Mouse (Mus musculus): Measurements from ENCODE around the gene Fam131c. TPM values are rescaled to one million over a fixed set of nuclear protein-coding genes. Genes with fewer than 3 reads are reported as not detected.

Gene Fam131c
- total and polyA plus RNA-seq, 2 experiments from 2014 or later = 0.20 TPM; not detected in 1

- Histone ChIP-seq H3K4me3 (ENCODE audit: low read depth, low read length) (no peak overlapping the region), H3K27ac (ENCODE audit: low read depth) (no peak overlapping the region), H3K9me3 (replicated peaks; ENCODE audit: control insufficient read depth, low read length) (no peaks in the 10 kb centered on the region), H3K4me2 (ENCODE audit: low read depth, low read length) (no peak overlapping the region), H3K36me3 (replicated peaks; ENCODE audit: control insufficient read depth, insufficient read depth, low read length) (no peaks in the 10 kb centered on the region), H3K4me1 (ENCODE audit: control insufficient read depth, insufficient read depth) (peaks cover 4% of the 10 kb centered on the region; the same call in 1 of the 2 replicates), H3K27me3 (ENCODE audit: control insufficient read depth, insufficient read depth, low read length) (peaks cover 28% of the 10 kb centered on the region), H3K9ac (replicated peaks; ENCODE audit: low read depth, low read length) (no peak overlapping the region)
- WGBS = 18% methylated on average over 5 of the region's 5 CpGs
- ATAC-seq (ENCODE audit: insufficient read depth, low read depth) = no peak
- TF ChIP-seq CTCF (IDR thresholded peaks at IDR 0.05; ENCODE audit: low read depth) (peak; percentile 84), EP300 (IDR thresholded peaks at IDR 0.05; ENCODE audit: low read depth) (no peak)
- DNase-seq (ENCODE audit: low spot score) = peak; percentile 74
Measured at GRCm38 (mm10) chr4:141387093-141387784, 19.2 kb downstream of the Fam131c start.

- H3K27ac ChIP-seq (ENCODE audit: low read depth) = no peak overlapping the region
- WGBS = 56% methylated on average over 5 of the region's 5 CpGs
- ATAC-seq (ENCODE audit: insufficient read depth, low read depth) (no peak), DNase-seq (ENCODE audit: low spot score) (no peak)
- TF ChIP-seq EP300 (IDR thresholded peaks at IDR 0.05; ENCODE audit: low read depth) (no peak), CTCF (IDR thresholded peaks at IDR 0.05; ENCODE audit: low read depth) (no peak)
- no peaks in the 10 kb centered on the region for H3K4me1 ChIP-seq (ENCODE audit: control insufficient read depth, insufficient read depth)
- no peaks in the 10 kb centered on the region for H3K36me3 ChIP-seq (replicated peaks; ENCODE audit: control insufficient read depth, insufficient read depth, low read length)
- H3K9me3 ChIP-seq (replicated peaks; ENCODE audit: control insufficient read depth, low read length) = no peaks in the 10 kb centered on the region
- H3K9ac ChIP-seq (replicated peaks; ENCODE audit: low read depth, low read length) = no peak overlapping the region
- no peak overlapping the region for H3K4me3 ChIP-seq (ENCODE audit: low read depth, low read length)
- H3K27me3 ChIP-seq (ENCODE audit: control insufficient read depth, insufficient read depth, low read length) = peaks cover 24% of the 10 kb centered on the region
- H3K4me2 ChIP-seq (ENCODE audit: low read depth, low read length) = no peak overlapping the region
Measured at GRCm38 (mm10) chr4:141387933-141388332, 19.9 kb downstream of the Fam131c start.

- Histone ChIP-seq H3K9me3 (replicated peaks; ENCODE audit: control insufficient read depth, low read length) (no peaks in the 10 kb centered on the region), H3K27me3 (ENCODE audit: control insufficient read depth, insufficient read depth, low read length) (peaks cover 8% of the 10 kb centered on the region; the same call in 1 of the 2 replicates), H3K27ac (ENCODE audit: low read depth) (no peak overlapping the region), H3K36me3 (replicated peaks; ENCODE audit: control insufficient read depth, insufficient read depth, low read length) (no peaks in the 10 kb centered on the region), H3K4me3 (ENCODE audit: low read depth, low read length) (no peak overlapping the region), H3K4me1 (ENCODE audit: control insufficient read depth, insufficient read depth) (no peaks in the 10 kb centered on the region), H3K9ac (replicated peaks; ENCODE audit: low read depth, low read length) (no peak overlapping the region), H3K4me2 (ENCODE audit: low read depth, low read length) (no peak overlapping the region)
- 71% methylated on average over 18 of the region's 18 CpGs for WGBS
- DNase-seq (ENCODE audit: low spot score) (no peak), ATAC-seq (ENCODE audit: insufficient read depth, low read depth) (no peak)
- no peak for TF ChIP-seq EP300 (IDR thresholded peaks at IDR 0.05; ENCODE audit: low read depth)
- TF ChIP-seq CTCF (IDR thresholded peaks at IDR 0.05; ENCODE audit: low read depth) = no peak
Measured at GRCm38 (mm10) chr4:141389366-141390150, 21.5 kb downstream of the Fam131c start.

GRCm38 (mm10) chr4:141391293-141391692 is 23.3 kb downstream of the Fam131c start:
- no peaks in the 10 kb centered on the region; the same call in 1 of the 2 replicates for H3K4me1 ChIP-seq (ENCODE audit: control insufficient read depth, insufficient read depth)
- no peak overlapping the region for H3K4me2 ChIP-seq (ENCODE audit: low read depth, low read length)
- 76% methylated on average over 12 of the region's 12 CpGs for WGBS
- ATAC-seq (ENCODE audit: insufficient read depth, low read depth) = no peak
- no peak for DNase-seq (ENCODE audit: low spot score)
- no peaks in the 10 kb centered on the region for H3K36me3 ChIP-seq (replicated peaks; ENCODE audit: control insufficient read depth, insufficient read depth, low read length)
- H3K27ac ChIP-seq (ENCODE audit: low read depth) = no peak overlapping the region
- no peak overlapping the region for H3K4me3 ChIP-seq (ENCODE audit: low read depth, low read length)
- TF ChIP-seq CTCF (IDR thresholded peaks at IDR 0.05; ENCODE audit: low read depth) = no peak
- no peak for TF ChIP-seq EP300 (IDR thresholded peaks at IDR 0.05; ENCODE audit: low read depth)
- 0 out of 2 replicates have a peak, but pooled peaks cover 4% of the 10 kb centered on the region for H3K27me3 ChIP-seq (ENCODE audit: control insufficient read depth, insufficient read depth, low read length)
- no peak overlapping the region for H3K9ac ChIP-seq (replicated peaks; ENCODE audit: low read depth, low read length)
- H3K9me3 ChIP-seq (replicated peaks; ENCODE audit: control insufficient read depth, low read length) = no peaks in the 10 kb centered on the region

- peak overlapping the region; percentile 24; the same call in 1 of the 2 replicates for H3K4me2 ChIP-seq (ENCODE audit: low read depth, low read length)
- TF ChIP-seq EP300 (IDR thresholded peaks at IDR 0.05; ENCODE audit: low read depth) (no peak), CTCF (IDR thresholded peaks at IDR 0.05; ENCODE audit: low read depth) (no peak)
- H3K4me1 ChIP-seq (ENCODE audit: control insufficient read depth, insufficient read depth) = no peaks in the 10 kb centered on the region; the same call in 1 of the 2 replicates
- no peaks in the 10 kb centered on the region for H3K36me3 ChIP-seq (replicated peaks; ENCODE audit: control insufficient read depth, insufficient read depth, low read length)
- H3K4me3 ChIP-seq (ENCODE audit: low read depth, low read length) = no peak overlapping the region
- 20% methylated on average over 16 of the region's 16 CpGs for WGBS
- H3K27me3 ChIP-seq (ENCODE audit: control insufficient read depth, insufficient read depth, low read length) = peaks cover 4% of the 10 kb centered on the region; the same call in 1 of the 2 replicates
- H3K9me3 ChIP-seq (replicated peaks; ENCODE audit: control insufficient read depth, low read length) = no peaks in the 10 kb centered on the region
- H3K9ac ChIP-seq (replicated peaks; ENCODE audit: low read depth, low read length) = no peak overlapping the region
- no peak overlapping the region for H3K27ac ChIP-seq (ENCODE audit: low read depth)
- no peak for ATAC-seq (ENCODE audit: insufficient read depth, low read depth)
- no peak for DNase-seq (ENCODE audit: low spot score)
Measured at GRCm38 (mm10) chr4:141394751-141395150, 26.7 kb downstream of the Fam131c start.
